Mouse (Mus musculus): ENCODE results near the gene Kcnip1.

DNA sequence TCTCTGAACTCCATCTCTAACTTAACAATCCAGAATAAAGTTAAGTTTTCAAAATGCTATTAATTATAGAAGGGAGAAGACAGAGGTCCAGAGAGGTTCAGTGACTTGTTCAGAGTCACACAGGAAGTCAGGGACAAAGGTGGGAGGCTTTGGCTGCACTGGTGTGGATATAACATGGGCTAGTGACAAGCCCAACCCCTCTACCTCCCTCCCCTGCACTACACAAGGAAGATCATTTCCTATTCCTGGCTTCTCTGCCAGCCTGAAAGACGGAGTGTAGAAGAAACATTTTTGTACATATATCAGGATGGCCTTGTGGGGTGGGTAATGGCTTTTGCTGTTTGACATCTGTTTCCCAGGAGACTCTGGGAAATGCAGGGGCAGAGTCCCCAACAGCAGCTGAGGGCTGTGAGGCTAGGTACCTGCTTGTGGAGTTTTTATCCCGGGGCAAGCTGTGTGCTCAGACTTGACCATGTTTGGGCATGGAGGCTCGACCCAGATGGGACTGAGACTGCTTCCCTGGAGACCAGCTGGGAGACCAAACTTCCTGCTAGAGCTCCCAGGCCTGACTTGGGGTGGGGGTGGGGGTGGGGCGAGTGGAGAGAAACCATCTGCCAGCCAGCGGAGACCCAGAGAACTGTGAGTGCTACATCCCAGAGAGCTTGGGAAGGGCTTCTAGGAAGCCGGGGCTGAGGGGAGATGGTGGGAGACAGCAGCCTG, 30.1 kb downstream of the Kcnip1 start, which contains the start of gene Kcnmb1:
- TF ChIP-seq GATA1 (IDR thresholded peaks at IDR 0.05; ENCODE audit: low read length) (no peak), TAL1 (IDR thresholded peaks at IDR 0.05; ENCODE audit: low read length) (no peak)
